Mouse (Mus musculus) 3134 (cell line): ENCODE measurements around the gene Yif1a.
A peak's percentile ranks its signal among the peaks of the same experiment; 100 is the strongest.

Source experiments
- DNase-seq: peaks from one replicate; pipeline ENCODE4 v3.0.0-alpha.2; 2011; ENCODE audit warnings: low spot score; ENCODE audit not compliant: insufficient read length; ENCODE audit errors: extremely low read depth

The Yif1a gene

GRCm38 (mm10) chr19:5109659-5110453 is 21.5 kb downstream of the Yif1a start:
- DNase-seq, result no peak

GRCm38 (mm10) chr19:5113783-5114182 is 25.4 kb downstream of the Yif1a start:
- no peak for DNase-seq

GRCm38 (mm10) chr19:5117494-5118383 is 29.4 kb downstream of the Yif1a start:
- peak; percentile 92 for DNase-seq

DNA sequence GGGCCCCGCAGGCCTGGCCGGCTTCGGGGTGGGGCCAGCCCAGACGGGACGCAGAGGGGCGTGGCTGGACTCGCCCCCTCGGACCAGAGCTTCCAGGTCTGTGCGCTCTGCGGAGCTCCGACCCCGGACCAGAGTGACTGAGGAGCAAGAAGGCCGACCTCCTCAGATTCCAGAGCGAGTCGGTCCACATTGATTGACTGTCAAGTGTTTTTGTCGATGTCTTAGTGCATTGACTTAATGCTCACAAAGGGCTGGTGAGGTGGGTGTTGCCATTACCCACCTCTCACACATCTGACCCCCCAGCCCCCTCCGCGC is 30.0 kb downstream of the Yif1a start, which contains the start of gene Klc2:
Gene Klc2 (minus strand): TSS at position 177 of the 315 bp plus-strand sequence.
- DNase-seq, result no peak

GRCm38 (mm10) chr19:5122492-5122891 is 34.2 kb downstream of the Yif1a start:
- DNase-seq, result no peak

DNA sequence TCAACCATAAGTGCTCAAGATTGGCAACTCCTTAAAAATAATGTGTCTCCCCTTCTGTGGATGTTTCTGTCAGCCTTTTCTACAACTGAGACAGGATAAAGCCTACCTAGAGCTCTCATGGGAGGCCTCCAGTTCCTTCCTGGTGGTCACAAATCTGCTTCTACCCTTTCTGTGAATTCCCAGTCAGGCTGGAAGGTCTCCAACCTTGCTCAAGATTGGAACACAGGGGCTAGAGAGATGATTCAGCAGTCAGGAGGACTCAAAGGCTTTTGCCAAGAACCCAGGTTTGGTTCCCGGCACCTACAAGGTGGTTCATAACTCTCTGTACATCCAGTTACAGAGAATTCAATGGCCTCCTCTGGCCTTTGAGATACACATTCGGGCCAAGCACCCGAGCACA is 34.9 kb downstream of the Yif1a start:
- DNase-seq, result no peak

DNA sequence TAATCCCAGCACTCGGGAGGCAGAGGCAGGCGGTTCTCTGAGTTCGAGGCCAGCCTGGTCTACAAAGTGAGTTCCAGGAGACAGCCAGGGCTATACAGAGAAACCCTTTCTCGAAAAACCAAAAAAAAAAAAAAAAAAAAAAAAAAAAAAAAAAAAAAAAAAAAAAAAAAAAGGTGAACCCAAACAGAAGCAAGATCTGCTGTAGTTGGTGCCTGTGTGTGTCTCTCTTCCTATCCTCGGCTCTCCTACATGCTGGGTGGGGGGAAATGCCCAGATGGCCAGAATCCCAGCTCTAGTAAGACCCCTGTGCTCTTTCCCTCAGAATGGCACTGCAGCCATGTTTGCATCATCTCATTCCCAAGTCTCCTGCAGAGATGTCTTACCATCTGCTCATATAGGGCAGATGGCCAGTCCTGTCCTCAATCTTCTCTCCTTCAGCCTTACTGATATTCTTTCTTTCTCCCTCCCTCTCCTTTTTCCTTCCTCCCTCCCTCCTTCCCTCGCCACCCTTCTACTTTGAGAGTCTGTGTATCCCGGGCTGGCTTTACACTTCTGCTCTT is 35.8 kb downstream of the Yif1a start:
- no peak for DNase-seq

- no peak for DNase-seq
Observed at GRCm38 (mm10) chr19:5129770-5130169, 41.4 kb downstream of the Yif1a start.

DNA sequence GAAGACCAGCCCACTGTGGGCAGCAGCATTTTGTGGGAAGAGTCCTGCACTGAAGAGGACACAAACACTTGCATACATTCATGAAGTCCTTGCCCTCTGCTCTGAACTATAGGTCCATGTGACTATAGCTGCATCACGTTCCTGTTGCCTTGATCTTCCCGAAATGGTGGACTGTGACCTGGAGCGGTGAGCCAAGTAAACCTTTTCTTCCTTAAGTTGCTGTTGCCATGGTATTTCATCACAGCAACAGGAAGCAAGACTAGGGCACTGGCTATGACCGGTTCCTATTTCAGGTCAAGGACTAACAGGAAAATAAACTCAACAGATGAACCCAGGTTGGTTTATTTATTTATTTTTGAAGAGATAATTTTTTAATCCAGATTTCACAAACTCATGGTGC is 42.9 kb downstream of the Yif1a start:
- DNase-seq, result no peak

DNA sequence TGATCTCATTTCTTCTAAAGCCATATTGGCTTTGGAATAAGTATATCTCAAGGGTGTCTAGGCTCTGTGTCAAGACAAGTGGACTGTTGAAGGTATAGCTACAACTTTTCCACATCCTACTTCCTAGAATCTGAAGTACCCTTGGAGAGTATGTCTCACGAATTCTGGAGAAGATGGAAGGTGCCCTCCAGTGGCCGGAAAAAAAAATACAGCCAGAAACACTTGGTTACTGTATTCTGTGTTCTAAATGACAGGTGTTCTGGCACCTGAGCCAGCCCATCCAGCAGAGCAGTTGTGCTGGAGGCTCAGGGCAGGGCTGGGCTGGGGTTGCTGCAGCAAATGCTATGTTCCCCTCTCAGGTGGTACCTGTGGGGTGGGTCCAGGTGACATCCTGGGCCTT is 51.3 kb downstream of the Yif1a start:
- DNase-seq, result peak; percentile 22
